Mouse (Mus musculus) ZHBTc4 (cell line): Measurements from ENCODE around the gene Onecut1.
A peak's percentile ranks its signal among the peaks of the same experiment; 100 is the strongest.

Source experiments
- DNase-seq: peaks from one replicate; pipeline ENCODE4 v3.0.0-alpha.2; 2011; ENCODE audit warnings: low read depth, low spot score

The Onecut1 gene

DNA sequence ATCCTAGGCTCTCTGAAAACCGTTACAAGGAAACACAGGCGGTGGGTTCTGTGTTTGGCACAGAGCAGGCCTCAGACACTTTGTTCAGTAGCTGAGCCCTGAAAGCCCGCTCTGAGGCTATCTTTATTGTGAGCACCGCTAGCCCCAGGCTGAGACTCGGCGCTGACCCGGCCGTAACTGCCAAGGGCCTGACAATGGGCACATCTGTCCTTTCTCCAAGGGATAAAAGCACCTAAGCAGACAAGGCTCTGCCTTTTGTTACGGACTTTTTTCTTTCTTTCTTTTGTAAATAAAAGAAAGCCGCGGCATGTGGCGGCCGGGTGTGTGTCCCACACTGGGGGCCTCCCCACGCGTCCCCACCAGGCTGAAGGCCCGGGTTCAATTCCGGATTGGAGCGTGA, 1.3 kb upstream of the Onecut1 start:
- peak; percentile 67 for DNase-seq

DNA sequence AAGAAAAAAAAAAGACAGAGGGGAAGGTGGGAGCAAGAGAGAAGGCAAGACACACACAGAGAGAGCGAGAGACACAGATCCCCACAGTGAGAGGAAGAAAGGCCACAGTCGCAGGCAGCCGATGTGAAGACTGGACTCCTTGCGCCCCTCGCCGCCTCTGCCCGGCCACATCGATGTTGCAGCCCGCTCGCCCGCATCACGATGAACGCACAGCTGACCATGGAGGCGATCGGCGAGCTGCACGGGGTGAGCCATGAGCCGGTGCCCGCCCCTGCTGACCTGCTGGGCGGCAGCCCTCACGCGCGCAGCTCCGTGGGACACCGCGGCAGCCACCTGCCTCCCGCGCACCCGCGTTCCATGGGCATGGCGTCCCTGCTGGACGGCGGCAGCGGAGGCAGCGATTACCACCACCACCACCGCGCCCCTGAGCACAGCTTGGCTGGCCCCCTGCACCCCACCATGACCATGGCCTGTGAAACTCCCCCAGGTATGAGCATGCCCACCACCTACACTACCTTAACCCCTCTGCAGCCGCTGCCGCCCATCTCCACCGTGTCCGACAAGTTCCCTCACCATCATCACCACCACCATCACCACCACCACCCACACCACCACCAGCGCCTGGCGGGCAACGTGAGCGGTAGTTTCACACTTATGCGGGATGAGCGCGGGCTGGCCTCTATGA, 517 bp downstream of the Onecut1 start:
- DNase-seq, result peak; percentile 41

- peak; percentile 60 for DNase-seq
Observed at GRCm38 (mm10) chr9:74862783-74863654, 1.3 kb downstream of the Onecut1 start.

GRCm38 (mm10) chr9:74863655-74864443, 2.1 kb downstream of the Onecut1 start:
- no peak for DNase-seq

DNA sequence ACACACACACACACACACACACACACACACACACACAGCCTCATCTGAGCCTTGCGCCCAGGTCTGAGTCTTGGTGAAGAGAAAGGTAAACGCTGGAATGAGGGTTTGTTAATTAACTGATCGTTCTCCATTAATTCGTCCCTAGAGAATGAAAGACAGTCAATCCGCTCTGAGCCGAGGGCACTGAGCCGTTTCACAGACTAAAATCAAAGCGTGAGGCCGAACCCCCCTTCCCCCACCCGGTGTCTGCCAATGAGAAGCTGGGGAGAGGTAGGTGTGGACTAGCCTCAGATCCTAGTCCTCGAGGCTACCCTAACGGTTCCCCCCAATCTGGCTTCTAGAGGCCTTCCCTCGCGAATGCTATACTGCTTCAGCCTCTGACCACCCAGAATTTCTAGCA, 2.8 kb downstream of the Onecut1 start:
- DNase-seq, result no peak

DNA sequence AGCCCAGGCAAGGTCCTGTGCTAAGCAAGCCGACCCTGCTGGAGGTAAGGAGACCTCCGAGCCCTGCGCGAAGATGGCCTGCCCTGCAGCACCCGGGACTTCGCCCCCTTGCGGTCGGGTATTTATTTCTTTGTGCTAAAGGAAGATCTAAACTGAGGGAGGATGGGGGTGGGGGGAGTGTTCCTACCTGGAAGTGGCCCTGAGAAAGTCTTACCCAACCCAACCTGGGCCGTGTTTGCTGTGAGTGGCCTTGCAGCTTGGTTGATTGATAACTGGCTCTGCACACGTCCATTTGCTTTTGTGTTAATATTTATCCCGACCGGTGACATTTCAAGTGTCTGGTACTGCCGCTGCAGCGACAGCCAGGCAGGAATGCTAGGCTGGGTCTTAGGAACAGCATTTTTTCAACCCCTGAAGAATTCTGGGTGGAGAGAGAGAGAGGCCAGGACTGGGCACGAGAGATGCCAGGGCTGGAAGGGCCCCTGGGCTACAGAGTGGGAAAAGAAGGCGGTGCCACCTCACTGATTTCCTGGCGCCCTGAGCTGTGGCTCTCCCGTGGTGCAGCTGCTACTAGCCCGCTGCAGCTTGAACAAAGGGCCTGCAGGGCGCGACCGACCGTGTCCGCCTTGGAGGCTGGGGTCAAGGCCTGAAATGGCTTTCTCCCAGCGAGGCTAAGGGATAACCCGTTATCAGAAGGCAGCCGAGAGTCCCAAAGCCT, 5.0 kb downstream of the Onecut1 start:
- no peak for DNase-seq

DNA sequence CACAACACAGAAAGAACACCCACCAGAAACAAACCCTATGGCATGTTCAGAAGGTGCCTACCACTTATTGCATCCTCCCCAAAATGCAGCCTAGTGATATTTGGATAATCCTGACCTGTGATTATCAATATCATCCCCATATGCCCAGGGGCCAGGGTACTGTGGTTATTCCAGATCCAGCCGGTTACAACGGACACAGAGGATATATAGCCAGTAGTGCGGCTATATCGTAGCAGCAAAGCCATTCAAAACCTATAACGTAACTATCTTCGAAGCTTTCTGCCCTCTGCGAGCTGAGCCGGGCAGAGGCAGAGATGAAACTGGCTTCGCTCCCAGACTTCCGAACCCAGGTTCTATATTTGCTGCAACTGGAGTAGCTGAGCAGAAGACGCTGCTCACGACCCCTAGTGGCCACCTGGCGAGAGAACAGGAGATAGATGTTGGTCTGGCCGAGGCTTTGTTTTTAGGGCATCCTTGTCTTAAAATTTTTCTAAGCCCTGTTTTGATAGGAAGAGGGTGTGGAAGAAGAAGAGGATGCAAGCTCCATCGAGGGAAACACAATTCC, 6.0 kb downstream of the Onecut1 start:
- DNase-seq, result peak; percentile 83

GRCm38 (mm10) chr9:74868336-74868950, 6.7 kb downstream of the Onecut1 start:
- DNase-seq, result peak; percentile 83

DNA sequence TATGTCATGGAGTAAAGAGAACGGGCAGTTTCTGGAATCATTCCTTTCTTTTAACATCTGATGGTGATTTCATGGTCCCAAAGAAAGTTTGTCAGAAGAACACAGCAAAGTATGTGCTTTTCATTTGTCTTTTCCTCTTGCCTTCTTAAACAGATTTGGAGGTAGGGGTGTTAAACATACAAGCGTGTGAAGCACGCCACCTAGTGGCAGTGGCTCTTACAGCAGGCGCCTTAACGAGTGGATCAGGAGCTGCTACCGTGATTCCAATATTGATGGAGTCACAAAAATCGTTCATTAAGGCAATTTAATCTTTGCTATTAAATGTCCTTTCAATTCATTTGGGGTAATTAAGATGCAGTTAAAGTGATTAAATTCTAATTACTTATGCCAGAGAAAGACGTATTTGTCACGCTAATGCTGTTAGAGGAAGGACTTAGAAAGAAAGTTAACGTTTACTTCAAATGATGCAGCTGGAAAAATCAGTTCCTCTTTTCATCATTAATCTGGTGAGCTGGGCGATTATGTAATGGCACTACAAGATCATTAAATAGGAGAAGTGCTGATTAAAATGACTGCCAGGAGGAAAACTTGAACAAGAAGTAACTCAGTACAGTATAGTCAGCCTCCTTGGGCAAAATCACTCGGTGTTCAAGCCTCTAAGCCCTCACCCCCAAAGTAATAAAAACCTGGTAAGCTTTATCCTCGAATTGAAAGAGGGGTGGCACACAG, 9.4 kb downstream of the Onecut1 start:
- DNase-seq, result peak; percentile 85

DNA sequence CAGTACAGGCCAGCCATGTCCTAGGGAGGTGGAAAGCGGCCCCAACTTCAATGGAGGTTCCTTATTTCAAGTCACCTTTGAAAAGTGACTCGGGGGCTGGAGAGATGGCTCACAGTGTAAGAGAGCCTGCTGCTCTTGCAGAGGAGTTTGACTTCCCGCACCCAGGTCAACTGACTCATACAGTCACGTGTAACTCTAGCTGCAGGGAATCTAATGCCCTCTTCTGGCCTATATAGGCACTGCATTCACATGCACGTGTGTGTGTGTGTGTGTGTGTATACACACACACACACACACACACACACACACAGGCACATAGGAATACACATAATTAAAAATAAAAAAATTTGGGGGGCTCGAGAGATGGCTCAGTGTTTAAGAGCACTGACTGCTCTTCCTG, 14.6 kb downstream of the Onecut1 start:
- DNase-seq, result peak; percentile 71

DNA sequence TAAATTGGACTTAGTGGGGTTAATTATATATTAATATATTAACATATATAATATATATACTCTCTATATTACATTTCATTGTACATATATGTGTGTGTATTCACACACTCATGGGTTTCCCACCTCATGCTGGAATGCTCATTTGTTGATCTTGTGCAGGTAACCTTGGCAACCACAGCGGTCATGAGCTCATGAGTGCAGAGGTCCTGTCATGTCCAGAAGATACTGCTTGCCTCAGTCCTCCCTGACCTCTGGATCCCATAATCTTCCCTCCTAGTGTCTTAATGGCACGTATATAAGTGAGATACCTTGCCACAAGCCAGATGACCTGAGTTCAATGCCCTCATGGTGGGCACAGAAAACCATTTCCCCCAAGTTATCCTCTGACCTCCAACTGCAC, 16.0 kb downstream of the Onecut1 start:
- DNase-seq, result no peak

DNA sequence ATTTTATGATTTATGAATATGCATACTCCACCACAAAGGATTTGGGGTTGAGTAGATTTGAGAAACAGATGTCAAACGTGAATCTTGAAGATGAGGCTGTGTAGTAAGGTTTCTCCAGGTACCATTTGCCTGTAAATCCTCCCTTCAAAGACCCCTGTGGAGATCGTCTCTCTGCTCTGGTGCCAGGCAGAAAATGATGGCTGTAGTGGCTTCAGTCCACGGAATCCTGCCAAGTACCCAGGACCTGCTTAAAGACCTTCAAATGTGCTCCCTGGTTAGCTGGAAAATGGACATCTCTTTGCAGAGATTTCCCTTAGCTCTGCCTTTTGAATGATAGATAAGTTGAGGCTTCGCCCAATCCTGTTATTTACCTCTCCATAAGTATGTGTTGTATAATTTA, 26.1 kb downstream of the Onecut1 start:
- DNase-seq, result no peak

DNA sequence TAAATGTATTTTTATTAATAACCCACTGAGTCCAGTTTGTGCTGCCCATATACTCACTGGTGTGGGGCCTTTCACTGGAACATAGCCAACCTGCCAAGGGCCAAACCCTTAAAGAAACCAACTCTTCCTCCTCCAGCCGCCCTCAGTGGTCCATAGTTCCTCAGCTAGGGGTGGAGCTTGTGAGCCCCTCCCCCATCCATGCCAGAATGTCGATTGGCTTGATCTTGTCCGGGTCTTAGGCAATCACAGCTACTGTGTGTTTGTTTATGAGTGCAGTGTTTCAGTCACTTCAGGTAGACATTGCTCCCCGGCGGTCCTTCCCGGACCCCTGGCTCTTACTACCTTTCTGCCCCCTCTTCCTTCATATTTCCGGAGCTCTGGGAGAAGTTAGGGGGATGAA, 35.0 kb downstream of the Onecut1 start:
- no peak for DNase-seq

GRCm38 (mm10) chr9:74897375-74897982, 35.8 kb downstream of the Onecut1 start:
- DNase-seq, result no peak

GRCm38 (mm10) chr9:74900141-74900540, 38.4 kb downstream of the Onecut1 start:
- DNase-seq, result no peak

- DNase-seq, result peak; percentile 79
Observed at GRCm38 (mm10) chr9:74904866-74905508, 43.3 kb downstream of the Onecut1 start.

DNA sequence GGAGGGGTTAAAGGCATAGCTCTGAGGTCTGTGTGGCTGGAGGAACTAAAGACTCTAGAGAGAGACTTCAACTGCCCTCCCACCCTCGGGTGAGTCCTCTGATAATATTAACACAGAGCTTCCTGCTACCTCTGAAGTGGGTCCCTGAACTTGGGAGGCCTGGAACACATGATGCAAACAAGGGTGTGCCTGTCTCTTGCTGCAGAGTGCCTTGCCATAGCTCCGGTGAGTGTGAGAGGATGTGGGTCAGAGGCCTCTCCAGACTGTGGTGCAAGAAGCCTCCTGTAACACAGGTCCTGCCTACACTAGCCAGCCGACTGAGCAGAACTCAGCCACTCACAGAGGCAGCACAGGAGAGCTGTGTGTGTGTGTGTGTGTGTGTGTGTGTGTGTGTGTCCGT, 45.2 kb downstream of the Onecut1 start:
- DNase-seq, result peak; percentile 11

DNA sequence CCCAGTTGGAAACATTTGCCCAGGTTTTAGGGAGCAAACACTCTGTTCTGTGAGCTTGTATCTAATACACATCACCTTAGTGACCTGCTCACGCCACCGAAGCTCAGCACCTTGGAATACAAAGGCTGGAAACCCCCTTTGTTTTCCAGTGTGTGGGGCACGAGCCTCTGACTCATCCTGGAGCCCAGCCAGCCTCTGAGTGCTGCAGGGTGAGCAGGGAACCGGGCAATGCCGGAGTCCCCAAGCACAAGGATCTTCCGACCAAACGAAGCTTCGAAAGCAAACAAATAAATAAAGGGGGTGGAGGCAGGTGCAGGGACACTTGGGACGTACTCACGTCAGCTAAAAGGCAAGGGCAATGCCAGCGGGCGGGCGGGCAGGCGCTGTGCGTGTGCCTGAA, 47.5 kb downstream of the Onecut1 start:
- DNase-seq, result peak; percentile 42

- no peak for DNase-seq
Observed at GRCm38 (mm10) chr9:74910226-74910759, 48.6 kb downstream of the Onecut1 start.
